Mouse (Mus musculus): ENCODE results near the gene Hist1h1d. TPM values are rescaled to one million over a fixed set of nuclear protein-coding genes. Genes with fewer than 3 reads are reported as not detected.

The Hist1h1d gene
- polyA plus RNA-seq, 1 experiment: 0.51 TPM

DNA sequence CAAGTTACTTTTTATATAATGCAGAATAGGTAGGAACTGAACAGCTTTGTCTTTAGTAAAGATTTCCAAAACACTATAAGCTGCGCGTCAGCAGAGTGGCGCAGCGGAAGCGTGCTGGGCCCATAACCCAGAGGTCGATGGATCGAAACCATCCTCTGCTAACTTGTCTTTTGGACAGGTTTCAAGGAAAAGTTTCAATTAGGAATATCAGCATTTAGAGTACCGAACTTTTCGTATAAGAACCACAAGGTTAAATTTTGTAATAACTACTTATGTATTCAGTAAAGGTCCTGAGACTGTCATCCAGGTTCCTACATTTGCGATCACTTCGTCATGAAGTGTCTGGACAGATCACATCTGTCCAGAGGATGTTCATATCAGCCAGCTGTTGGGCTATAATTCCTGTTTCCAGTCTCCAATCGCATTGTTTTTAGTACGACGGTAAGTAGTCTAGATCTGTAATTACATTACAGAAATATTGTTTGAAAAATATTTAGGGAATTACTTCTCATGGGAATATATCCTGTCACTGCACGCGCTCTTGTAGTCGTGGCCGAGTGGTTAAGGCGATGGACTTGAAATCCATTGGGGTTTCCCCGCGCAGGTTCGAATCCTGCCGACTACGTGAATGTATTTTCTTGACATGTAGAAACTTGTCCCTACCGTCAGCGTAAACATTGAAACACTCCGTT lies 35.3 kb upstream of the Hist1h1d start:
- no peak for TF ChIP-seq POLR2A (IDR thresholded peaks at IDR 0.05; ENCODE audit: borderline replicate concordance, extremely low read depth, insufficient read depth, insufficient read length, poor library complexity, severe bottlenecking)
- TF ChIP-seq CTCF (IDR thresholded peaks at IDR 0.05; ENCODE audit: borderline replicate concordance, extremely low read depth, insufficient read depth, insufficient read length): no peak
- DNase-seq (ENCODE audit: low read depth): peak; percentile 92

DNA sequence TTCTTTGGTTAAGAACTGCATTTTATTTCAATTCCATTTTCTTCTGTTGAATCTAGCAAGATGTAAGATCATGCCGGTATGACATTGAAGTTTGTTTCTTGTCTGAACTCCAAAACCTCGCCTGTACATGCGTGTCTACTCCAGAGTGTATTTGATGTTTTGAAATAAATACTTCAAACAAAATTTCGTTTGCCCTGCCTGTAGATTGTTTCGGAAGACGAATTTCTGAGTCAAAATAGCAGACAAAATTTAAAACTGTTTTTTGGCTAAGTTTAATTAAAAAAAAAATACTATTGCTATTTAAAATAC lies 34.8 kb upstream of the Hist1h1d start:
- DNase-seq (ENCODE audit: low read depth): no peak
- no peak for TF ChIP-seq CTCF (IDR thresholded peaks at IDR 0.05; ENCODE audit: borderline replicate concordance, extremely low read depth, insufficient read depth, insufficient read length)
- no peak for TF ChIP-seq POLR2A (IDR thresholded peaks at IDR 0.05; ENCODE audit: borderline replicate concordance, extremely low read depth, insufficient read depth, insufficient read length, poor library complexity, severe bottlenecking)

DNA sequence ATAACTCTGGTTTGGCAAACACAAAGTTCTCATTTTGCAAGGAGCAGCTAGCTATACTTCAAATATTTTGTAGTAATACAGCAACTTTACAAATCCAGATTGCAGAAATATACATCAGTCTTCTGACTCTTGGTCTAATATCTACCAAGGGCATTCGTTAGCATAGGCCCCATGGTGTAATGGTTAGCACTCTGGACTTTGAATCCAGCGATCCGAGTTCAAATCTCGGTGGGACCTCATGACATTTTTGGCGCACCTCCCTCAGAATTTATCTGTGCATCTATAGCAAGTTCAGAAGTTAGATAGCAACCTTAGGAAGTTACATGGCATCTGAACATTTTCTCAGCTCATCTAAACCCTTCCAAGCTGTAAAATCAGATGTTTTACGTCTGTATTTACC lies 34.2 kb upstream of the Hist1h1d start:
- TF ChIP-seq CTCF (IDR thresholded peaks at IDR 0.05; ENCODE audit: borderline replicate concordance, extremely low read depth, insufficient read depth, insufficient read length) (no peak), POLR2A (IDR thresholded peaks at IDR 0.05; ENCODE audit: borderline replicate concordance, extremely low read depth, insufficient read depth, insufficient read length, poor library complexity, severe bottlenecking) (no peak)
- DNase-seq (ENCODE audit: low read depth): peak; percentile 83

DNA sequence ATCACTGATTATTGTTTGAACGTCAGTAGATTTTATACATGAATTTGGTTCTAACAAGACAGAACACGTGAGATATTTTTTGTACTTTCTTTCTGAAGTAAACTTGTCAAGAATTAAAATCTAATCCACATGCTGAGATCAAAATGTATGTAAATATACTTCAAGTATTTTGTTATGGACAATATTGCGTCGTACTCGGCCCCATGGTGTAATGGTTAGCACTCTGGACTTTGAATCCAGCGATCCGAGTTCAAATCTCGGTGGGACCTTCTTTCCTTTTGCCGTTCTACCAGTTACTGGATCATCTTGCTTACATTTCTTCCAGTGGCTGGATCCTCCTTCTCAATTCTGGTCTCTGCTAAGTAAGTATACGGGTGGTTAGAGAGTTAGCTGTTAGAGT lies 33.6 kb upstream of the Hist1h1d start:
- peak; percentile 77 for DNase-seq (ENCODE audit: low read depth)
- TF ChIP-seq POLR2A (IDR thresholded peaks at IDR 0.05; ENCODE audit: borderline replicate concordance, extremely low read depth, insufficient read depth, insufficient read length, poor library complexity, severe bottlenecking) (no peak), CTCF (IDR thresholded peaks at IDR 0.05; ENCODE audit: borderline replicate concordance, extremely low read depth, insufficient read depth, insufficient read length) (no peak)

DNA sequence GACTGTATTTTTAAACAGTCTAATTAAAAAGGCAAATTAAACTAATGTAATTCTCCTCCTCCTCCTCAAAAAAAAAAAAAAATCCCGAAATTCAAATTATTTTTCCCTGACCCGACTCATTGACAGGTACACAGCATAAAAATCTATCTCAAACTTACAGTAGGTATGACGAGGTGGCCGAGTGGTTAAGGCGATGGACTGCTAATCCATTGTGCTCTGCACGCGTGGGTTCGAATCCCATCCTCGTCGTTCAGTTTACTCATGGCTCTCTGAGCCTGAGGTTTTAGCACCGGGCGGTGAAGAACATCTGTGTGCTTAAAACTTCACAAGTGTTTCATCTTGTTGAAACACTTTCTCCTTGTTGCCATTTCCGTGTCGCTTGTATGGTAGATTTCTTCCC lies 31.4 kb upstream of the Hist1h1d start:
- DNase-seq (ENCODE audit: low read depth): peak; percentile 73
- TF ChIP-seq POLR2A (IDR thresholded peaks at IDR 0.05; ENCODE audit: borderline replicate concordance, extremely low read depth, insufficient read depth, insufficient read length, poor library complexity, severe bottlenecking) (no peak), CTCF (IDR thresholded peaks at IDR 0.05; ENCODE audit: borderline replicate concordance, extremely low read depth, insufficient read depth, insufficient read length) (no peak)

DNA sequence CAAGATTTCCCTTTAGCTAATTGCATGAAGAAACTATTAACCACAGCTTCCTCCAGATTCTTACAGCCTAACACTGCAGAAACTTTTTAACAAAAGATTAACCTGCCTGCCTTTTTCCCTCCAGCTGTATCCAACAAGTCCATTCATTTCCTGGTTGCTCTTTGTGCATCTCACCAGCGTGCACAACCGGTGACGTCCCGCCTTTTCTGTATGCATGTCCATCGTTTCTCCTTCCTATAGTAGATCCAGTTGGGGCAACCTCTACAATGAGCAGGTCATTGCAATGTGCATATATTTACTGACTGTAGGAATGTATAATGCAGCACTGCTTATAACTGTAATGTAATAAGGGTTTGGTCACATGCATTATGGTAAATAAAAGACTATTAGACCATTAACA lies 29.1 kb upstream of the Hist1h1d start:
- no peak for DNase-seq (ENCODE audit: low read depth)
- TF ChIP-seq CTCF (IDR thresholded peaks at IDR 0.05; ENCODE audit: borderline replicate concordance, extremely low read depth, insufficient read depth, insufficient read length) (no peak), POLR2A (IDR thresholded peaks at IDR 0.05; ENCODE audit: borderline replicate concordance, extremely low read depth, insufficient read depth, insufficient read length, poor library complexity, severe bottlenecking) (no peak)

DNA sequence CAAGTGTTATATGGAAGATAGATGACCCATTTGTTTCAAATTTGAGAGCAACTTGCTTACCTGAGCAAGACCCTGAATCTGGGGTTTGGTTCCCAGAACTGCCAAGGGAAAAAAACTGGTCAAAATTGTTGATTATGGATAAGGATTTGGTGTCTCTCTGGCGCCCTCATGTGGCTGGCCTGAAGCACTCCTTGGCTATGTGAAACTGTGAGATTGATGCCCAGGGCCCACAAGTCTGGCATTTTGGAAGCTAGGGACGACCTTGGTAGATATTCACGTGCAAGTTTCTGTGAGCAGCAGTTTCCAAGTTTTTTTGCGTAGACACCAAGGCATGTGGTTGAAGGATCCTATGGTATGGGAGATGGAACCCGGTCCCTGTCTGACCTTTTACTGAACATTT lies 28.4 kb upstream of the Hist1h1d start:
- DNase-seq (ENCODE audit: low read depth): peak; percentile 94
- TF ChIP-seq CTCF (IDR thresholded peaks at IDR 0.05; ENCODE audit: borderline replicate concordance, extremely low read depth, insufficient read depth, insufficient read length) (peak; percentile 84; the same call in 1 of the 2 replicates), POLR2A (IDR thresholded peaks at IDR 0.05; ENCODE audit: borderline replicate concordance, extremely low read depth, insufficient read depth, insufficient read length, poor library complexity, severe bottlenecking) (no peak)

DNA sequence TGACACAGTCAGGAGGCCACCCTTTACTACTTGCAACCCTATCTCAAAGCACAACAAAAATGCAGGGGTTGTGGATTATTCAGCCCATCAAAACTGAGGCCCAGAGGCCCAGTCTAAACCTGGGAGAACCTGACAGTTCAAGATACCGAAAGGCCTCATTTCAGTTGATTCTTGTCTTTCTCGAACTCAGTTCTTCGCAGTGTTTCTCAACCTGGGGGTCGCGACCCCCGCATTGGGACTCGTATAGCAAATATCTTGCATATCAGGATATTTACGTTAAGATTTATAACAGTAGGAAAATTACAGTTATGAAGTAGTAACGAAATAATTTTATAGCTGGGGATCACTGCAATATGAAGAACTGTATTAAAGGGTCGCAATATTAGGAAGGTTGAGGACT lies 27.2 kb upstream of the Hist1h1d start:
- TF ChIP-seq CTCF (IDR thresholded peaks at IDR 0.05; ENCODE audit: borderline replicate concordance, extremely low read depth, insufficient read depth, insufficient read length) (no peak), POLR2A (IDR thresholded peaks at IDR 0.05; ENCODE audit: borderline replicate concordance, extremely low read depth, insufficient read depth, insufficient read length, poor library complexity, severe bottlenecking) (no peak)
- DNase-seq (ENCODE audit: low read depth): no peak

DNA sequence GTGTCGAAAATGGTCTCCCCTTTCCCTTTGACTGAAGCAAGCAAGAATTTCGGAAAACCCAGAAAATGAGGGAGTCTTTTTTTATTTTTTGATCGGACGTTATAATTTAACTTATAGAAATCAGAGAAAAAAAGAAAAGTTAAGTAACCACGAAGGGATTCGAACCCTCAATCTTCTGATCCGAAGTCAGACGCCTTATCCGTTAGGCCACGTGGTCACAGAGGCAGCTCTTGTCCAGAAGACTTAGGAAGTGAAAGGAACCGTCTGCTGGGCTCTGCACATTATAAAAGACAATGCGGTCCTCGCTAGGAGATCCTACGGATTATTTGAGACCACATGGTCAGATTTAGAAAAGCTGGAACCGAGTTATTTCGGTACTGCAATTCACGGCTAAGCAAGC lies 26.8 kb upstream of the Hist1h1d start:
- no peak for TF ChIP-seq POLR2A (IDR thresholded peaks at IDR 0.05; ENCODE audit: borderline replicate concordance, extremely low read depth, insufficient read depth, insufficient read length, poor library complexity, severe bottlenecking)
- TF ChIP-seq CTCF (IDR thresholded peaks at IDR 0.05; ENCODE audit: borderline replicate concordance, extremely low read depth, insufficient read depth, insufficient read length): no peak
- DNase-seq (ENCODE audit: low read depth): peak; percentile 96

DNA sequence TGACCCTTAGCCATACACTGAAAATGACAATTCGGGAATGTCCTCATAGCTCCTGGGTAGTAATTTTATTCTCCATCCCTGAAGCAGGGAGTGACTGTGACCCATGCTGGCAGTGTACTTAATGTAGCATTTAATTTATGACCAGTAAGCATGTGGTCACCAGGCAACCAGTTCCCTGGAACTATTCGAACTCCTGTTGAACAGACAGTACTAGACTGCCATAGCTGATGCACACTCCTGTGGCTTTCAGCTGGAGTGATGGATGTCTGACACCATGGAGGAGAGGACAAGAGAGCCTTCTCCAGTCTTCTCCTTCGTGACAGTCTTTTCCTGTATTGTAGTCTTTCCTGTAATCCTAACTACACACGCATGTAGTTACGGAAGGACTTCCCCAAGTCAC lies 24.1 kb upstream of the Hist1h1d start:
- peak; percentile 15 for DNase-seq (ENCODE audit: low read depth)

DNA sequence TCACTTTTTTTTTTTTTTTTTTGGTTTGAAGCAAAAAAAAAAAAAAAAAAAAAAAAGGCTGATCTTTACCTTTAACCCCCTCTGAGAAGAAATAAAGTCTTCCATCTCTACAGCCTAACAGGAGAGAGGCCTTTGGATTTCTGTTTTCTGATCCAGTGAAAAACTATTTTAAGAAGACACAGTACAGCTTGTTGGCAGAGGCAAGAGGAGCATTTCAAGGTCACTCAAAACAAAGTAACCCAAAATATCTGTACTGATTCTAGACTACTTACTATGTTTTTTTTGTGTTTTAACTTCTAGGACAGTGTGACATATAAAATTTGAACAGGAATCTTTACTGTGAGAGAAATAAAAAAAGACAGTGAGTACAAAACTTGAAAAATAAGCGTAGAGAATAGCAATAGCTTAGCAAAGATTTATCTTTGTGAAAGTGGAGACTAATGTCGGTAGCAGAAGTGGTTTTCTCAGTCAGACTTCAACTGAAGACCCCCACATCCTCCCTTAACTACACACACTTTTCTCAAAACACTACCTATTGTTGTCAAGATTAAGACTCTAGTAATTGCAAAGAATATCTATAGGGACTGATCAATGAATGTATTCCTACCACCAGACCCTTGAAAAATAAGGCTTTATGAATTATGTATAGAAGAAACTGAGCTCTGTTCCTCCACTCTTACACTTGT lies 23.4 kb upstream of the Hist1h1d start:
- TF ChIP-seq POLR2A (IDR thresholded peaks at IDR 0.05; ENCODE audit: borderline replicate concordance, extremely low read depth, insufficient read depth, insufficient read length, poor library complexity, severe bottlenecking): no peak
- no peak for TF ChIP-seq CTCF (IDR thresholded peaks at IDR 0.05; ENCODE audit: borderline replicate concordance, extremely low read depth, insufficient read depth, insufficient read length)
- DNase-seq (ENCODE audit: low read depth): no peak

More for the DNA sequence above, 24.1 kb upstream of the Hist1h1d start:
- no peak for TF ChIP-seq POLR2A (IDR thresholded peaks at IDR 0.05; ENCODE audit: borderline replicate concordance, extremely low read depth, insufficient read depth, insufficient read length, poor library complexity, severe bottlenecking)
- TF ChIP-seq CTCF (IDR thresholded peaks at IDR 0.05; ENCODE audit: borderline replicate concordance, extremely low read depth, insufficient read depth, insufficient read length): no peak

All from brain, embryonic 14.5 days (tissue).